Mouse (Mus musculus): Measurements from ENCODE around the gene Akt1s1. TPM values are rescaled to one million over a fixed set of nuclear protein-coding genes. Genes with fewer than 3 reads are reported as not detected.

Akt1s1 gene
- total and polyA plus RNA-seq, 3 experiments = 9.5 to 24.2 (median 23.3) TPM

GRCm38 (mm10) chr7:44835373-44836015 is 13.3 kb upstream of the Akt1s1 start:
- peaks cover 33% of the 10 kb centered on the region for H3K79me2 ChIP-seq (replicated peaks; ENCODE audit: control insufficient read depth, extremely low read depth, insufficient read depth, poor library complexity, severe bottlenecking)
- H3K4me3 ChIP-seq (replicated peaks in 1 of 3; ENCODE audit: low read depth in 2 of 3, low read length in 2 of 3, poor library complexity in 1 of 3) = peak overlapping the region in 1 of 3 experiments; percentile 47
- peak; percentile 74 for DNase-seq (ENCODE audit: extremely low read depth)
- peak overlapping the region; percentile 55 for H3K9ac ChIP-seq (ENCODE audit: insufficient read depth, low read depth)
- peak overlapping the region; percentile 100 for H3K27ac ChIP-seq (ENCODE audit: insufficient read depth, low read depth)
- dilution Hi-C loops (cut with MboI; ENCODE audit: extremely low pct_ligation_motif_present, extremely low pct_unique_long_range_greater_than_20kb, low sequenced_read_pairs) = no loop called here
- peak; percentile 54; the same call in 1 of the 2 replicates for TF ChIP-seq MYC (IDR thresholded peaks at IDR 0.05; ENCODE audit: low read depth, low read length)
- peak; percentile 91 for TF ChIP-seq TCF12 (IDR thresholded peaks at IDR 0.05; ENCODE audit: low read depth, low read length)
- TF ChIP-seq NRF1 (IDR thresholded peaks at IDR 0.05; ENCODE audit: low read depth, low read length) = peak; percentile 46; the same call in 1 of the 2 replicates
- TF ChIP-seq BHLHE40 (IDR thresholded peaks at IDR 0.05; ENCODE audit: low read depth, low read length) = peak; percentile 81
- peak; percentile 86 for TF ChIP-seq IRF4 (IDR thresholded peaks at IDR 0.05; ENCODE audit: low read depth, low read length)
- TF ChIP-seq MXI1 (IDR thresholded peaks at IDR 0.05; ENCODE audit: low read depth, low read length) = no peak; the same call in 1 of the 2 replicates
- TF ChIP-seq ETS1 (conservative IDR thresholded peaks at IDR 0.05; ENCODE audit: low read depth, low read length) = peak; percentile 84
- no peak for TF ChIP-seq JUND (conservative IDR thresholded peaks at IDR 0.05; ENCODE audit: low read depth, low read length)
- TF ChIP-seq ZMIZ1 (IDR thresholded peaks at IDR 0.05; ENCODE audit: low read depth, low read length) = 0 out of 2 replicates have a peak, but pooled peaks have one; percentile 37
- TF ChIP-seq EP300 (IDR thresholded peaks at IDR 0.05; ENCODE audit: low read length) = peak; percentile 78
- 0 out of 2 replicates have a peak, but pooled peaks have one; percentile 41 for TF ChIP-seq TBP (conservative IDR thresholded peaks at IDR 0.05; ENCODE audit: low read depth, low read length)
- peak; percentile 51; the same call in 1 of the 2 replicates for TF ChIP-seq MAFK (IDR thresholded peaks at IDR 0.05; ENCODE audit: insufficient replicate concordance, low read length)
- TF ChIP-seq JUN (IDR thresholded peaks at IDR 0.05; ENCODE audit: insufficient read depth, low read depth, low read length) = no peak
- TF ChIP-seq UBTF (IDR thresholded peaks at IDR 0.05; ENCODE audit: low read depth, low read length) = 0 out of 2 replicates have a peak, but pooled peaks have one; percentile 56
- TF ChIP-seq SIN3A (IDR thresholded peaks at IDR 0.05; ENCODE audit: low read length) = peak; percentile 55; the same call in 1 of the 2 replicates
- 0 out of 2 replicates have a peak, but pooled peaks have one; percentile 55 for TF ChIP-seq CHD2 (IDR thresholded peaks at IDR 0.05; ENCODE audit: low read length)
- no peak for TF ChIP-seq GABPA (IDR thresholded peaks at IDR 0.05; ENCODE audit: insufficient replicate concordance, low read depth, low read length)
- TF ChIP-seq RCOR1 (conservative IDR thresholded peaks at IDR 0.05; ENCODE audit: low read depth, low read length) = peak; percentile 88
- peak; percentile 49 for TF ChIP-seq MAX (IDR thresholded peaks at IDR 0.05; ENCODE audit: low read length)
- TF ChIP-seq NELFE (IDR thresholded peaks at IDR 0.05; ENCODE audit: low read depth, low read length) = no peak
- 0 out of 2 replicates have a peak, but pooled peaks have one; percentile 35 for TF ChIP-seq KAT2A (IDR thresholded peaks at IDR 0.05; ENCODE audit: insufficient replicate concordance, low read length)
- TF ChIP-seq MEF2A (IDR thresholded peaks at IDR 0.05; ENCODE audit: borderline replicate concordance, low read depth, low read length) = peak; percentile 90
- TF ChIP-seq MAZ (IDR thresholded peaks at IDR 0.05; ENCODE audit: low read depth, low read length) = peak; percentile 58; the same call in 1 of the 2 replicates
- peak; percentile 99 for TF ChIP-seq CHD1 (IDR thresholded peaks at IDR 0.05; ENCODE audit: low read depth, low read length)
- 0 out of 2 replicates have a peak, but pooled peaks have one; percentile 18 for TF ChIP-seq ELF1 (IDR thresholded peaks at IDR 0.05; ENCODE audit: low read depth, low read length)
- TF ChIP-seq POLR2AphosphoS2 (IDR thresholded peaks at IDR 0.05; ENCODE audit: low read depth, low read length) = no peak; the same call in 1 of the 2 replicates
- TF ChIP-seq HCFC1 (IDR thresholded peaks at IDR 0.05; ENCODE audit: low read depth, low read length) = peak; percentile 22; the same call in 1 of the 2 replicates
- H3K4me1 ChIP-seq (ENCODE audit: control insufficient read depth in 1 of 2, insufficient read depth in 2 of 2) = peaks cover 32 to 82% of the 10 kb centered on the region in 2 experiments
- H3K4me2 ChIP-seq (ENCODE audit: insufficient read depth, low read depth, poor library complexity, severe bottlenecking) = peak overlapping the region; percentile 81
- H3K9me3 ChIP-seq (replicated peaks; ENCODE audit: low read length) = peaks cover 30% of the 10 kb centered on the region
- H3K27me3 ChIP-seq (replicated peaks) = no peaks in the 10 kb centered on the region
- peaks cover 47 to 66% of the 10 kb centered on the region in 2 experiments for H3K36me3 ChIP-seq (replicated peaks in 1 of 2; ENCODE audit: control insufficient read depth in 1 of 2, insufficient read depth in 1 of 2, low read length in 1 of 2)
- in situ Hi-C loops (cut with MboI; ENCODE audit: low pct_ligation_motif_present, low pct_unique_long_range_greater_than_20kb, low sequenced_read_pairs) = no loop called here

Measured in CH12.LX (cell line).